Mouse (Mus musculus): ENCODE measurements around the gene Uggt1.

Gene Uggt1

DNA sequence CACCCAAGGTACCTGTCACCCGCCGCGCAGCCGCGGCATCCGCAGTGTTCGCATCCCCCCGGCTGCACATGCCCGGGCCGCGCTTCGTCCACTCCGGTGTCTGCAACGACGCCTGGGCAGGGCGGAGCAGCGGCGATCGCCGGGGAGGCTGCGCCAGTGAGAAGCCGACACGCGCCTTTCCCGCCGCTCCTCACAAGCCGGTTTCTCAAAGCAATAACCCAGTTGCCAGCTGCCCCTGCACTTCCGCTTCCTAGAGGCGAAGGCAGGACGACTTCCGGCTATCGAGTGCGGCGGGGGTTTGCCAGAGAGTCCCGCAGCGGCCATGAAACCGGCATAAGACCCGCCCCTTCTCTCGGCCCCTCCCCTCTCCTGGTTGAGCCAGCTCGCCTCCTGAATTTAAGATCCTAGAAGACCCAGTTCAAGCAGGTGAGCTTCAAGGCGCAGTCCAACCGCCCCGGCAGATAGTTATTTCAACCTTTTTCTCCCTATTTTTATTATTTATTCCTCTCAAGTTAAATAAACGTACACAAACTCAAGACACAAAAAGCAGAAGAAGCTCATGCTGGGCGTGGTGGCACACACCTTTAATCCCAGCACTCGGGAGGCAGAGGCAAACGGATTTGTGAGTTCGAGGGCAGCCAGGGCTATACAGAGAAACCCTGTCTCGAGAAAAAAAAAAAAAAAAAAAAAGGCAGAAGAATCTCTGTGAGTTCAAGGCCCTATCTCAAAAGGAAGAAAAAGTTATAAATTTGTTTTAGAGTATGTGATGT lies at the start of gene Uggt1:
Gene Uggt1, minus strand, starts transcription at position 663 of the 770 bp plus-strand sequence.
- peak; percentile 96 to 97 for DNase-seq (ENCODE audit: low spot score in 2 of 2)

DNA sequence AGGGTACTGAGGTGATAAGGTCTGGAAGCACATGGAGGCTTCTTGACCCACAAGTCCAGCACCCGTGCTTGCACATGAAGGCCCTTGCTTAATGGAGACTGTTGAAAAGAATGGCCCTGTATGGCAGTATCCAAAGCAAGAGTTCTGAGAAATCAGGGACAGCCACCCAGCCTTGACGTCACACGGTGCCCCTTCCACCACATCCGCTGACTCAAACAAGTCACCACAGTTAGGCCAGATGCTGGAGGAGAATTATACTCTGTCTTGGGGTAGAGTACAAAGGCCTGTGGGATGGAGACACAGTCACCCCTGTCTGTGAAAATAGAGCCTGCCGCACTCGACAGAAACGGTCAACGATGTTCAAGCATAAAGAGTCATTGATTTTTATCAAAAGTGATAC lies 49.0 kb upstream of the Uggt1 start:
- DNase-seq (ENCODE audit: low spot score in 2 of 2): no peak

DNA sequence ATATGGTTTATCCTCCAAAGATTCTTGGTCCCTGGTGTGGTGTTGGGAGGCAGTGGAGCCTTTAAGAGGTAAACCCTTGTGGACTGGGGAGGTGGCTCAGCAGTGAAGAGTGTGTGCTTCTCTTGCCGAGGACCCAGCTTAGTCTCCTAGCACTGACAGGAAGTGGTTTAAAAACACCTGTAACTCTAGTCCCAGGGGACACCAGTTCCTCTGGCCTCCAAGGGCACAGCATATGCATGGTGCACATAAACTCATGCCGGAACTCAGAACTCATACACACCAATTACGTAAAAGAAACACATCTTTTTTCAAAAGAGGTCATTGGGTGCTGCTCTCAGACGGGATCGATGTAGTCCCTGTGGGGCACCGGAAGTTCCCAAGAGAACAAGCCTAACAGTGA lies 37.3 kb upstream of the Uggt1 start:
- DNase-seq (ENCODE audit: low spot score in 2 of 2): no peak

DNA sequence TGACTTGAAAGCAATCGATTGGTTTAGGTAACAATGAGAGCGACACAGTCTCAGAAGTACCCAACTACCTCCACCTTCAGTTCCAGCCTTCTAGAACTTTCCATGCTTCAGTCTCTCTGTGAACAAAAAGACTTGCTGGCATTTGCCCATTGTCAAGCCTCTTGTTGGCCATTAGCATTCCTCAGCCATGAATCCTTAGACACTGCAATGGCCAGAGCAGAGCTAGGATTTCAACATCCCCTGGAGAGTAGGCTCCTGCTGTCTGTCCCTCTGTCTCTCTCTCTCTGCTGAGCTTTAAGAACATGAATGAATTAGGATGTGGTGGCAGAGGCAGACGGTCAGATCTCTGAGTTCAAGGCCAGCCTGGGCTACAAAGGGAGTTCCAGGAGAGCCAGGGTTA lies 36.4 kb upstream of the Uggt1 start:
- DNase-seq (ENCODE audit: low spot score in 2 of 2): no peak

DNA sequence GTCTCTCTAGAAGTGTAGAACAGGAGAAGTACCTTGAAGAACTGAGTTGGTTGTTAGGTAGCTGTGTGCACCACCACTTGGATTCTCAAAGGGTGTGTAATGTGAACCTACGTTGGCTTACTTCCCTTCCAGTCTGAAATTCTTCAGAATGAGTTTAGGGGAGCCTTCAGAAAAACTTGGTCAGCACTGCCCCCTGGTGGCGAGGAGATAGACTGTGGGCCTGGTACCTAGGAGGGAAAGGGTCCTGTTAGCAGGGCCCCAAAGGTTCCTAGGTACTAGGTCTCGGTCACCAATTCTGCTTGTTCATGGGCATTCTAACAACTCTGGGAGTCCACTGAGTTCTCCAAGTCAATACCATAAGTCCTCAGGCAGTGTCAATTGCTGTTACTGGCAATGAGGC lies 34.7 kb upstream of the Uggt1 start:
- peak; percentile 69 to 88 for DNase-seq (ENCODE audit: low spot score in 2 of 2)

DNA sequence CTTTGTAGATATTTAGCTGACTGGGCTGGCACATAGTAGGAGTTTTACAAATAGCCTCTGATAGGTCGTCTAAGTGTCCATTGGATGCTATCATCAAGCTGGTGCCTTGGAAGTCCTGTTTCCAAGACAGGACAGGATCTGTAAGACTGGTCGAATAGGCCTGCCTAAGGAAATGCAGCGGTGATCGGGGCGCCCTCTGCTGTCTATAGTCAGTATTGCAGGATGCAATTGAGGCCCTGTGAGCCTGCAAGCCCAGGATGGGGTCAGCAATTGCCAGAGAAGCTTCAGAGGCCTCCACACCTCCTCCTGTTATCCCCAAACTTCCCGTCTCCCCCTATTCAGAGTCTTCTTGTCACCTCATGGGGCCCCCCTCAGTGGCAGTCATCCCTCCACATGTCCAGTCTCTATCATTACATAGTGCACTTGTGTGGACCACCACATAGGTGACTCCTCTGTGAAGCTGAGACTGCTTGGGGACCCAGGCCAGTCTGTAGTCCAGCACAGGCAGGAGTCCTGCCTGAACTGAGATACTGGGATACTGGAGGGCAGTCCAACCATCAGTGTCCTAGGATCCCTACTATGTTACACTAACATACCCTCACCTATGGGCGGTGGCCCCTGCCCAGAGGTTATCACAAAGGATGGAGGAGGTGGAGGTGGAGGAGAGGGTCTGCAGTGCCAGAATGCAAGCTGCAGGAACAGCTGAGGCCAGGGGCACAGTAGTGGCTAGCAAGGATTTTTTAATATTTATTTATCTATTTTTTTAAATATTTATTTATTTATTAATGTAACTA lies 32.9 kb upstream of the Uggt1 start:
- DNase-seq (ENCODE audit: low spot score in 2 of 2): peak; percentile 58 to 74

DNA sequence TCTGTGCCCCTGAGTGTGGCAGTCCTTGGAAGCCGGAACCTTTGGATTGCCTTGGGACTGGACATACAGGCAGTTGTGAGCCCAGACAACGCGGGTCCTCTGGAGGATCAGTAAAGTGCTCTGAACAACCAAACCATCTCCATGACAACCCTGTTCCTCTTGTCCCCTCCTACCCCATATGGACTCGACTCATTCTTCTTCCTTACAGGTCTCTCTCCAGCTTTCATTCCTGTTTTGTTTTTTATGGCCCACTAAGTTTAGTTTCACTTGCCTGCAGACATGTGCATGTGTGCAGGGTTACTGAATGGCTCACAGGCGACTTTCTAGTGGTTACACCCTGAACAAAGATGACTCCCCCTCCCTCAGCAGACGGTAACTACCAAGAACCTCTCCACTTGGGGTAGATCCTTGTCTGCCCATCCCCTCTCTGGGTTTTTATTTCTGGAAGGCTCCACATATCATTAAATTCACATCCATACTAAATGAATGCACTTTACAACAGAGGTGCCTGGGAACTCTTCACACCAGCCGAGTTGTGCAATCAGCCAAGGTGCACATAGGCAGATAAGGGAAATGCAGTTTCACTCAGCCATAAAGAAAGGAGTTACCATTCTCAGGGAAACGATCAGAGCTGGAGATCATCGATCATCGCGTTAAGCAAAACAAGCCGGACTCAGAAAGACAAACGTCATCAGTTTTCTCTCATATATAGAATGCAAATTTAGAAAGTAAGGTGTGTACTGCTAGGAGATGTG lies 31.3 kb upstream of the Uggt1 start:
- DNase-seq (ENCODE audit: low spot score in 2 of 2): no peak

DNA sequence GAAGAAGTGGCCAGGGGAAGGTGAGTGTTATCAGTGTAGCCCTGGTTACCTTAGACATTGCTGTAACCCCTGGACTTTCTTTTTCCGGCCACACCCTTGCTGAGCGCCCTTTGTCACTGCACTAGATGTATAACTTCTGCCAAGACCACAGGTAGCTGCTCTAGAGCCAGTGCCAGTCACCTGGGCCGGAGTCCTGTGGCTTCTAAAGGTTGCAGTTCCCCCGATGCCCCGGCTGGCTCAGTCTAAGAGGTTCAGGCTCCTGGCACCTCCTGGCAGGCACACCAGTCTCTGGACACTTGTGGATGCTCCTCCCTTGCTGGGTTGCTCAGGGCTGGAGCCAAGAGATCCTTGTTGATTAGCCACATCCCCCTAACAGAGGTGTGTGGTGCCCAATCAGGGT lies 29.9 kb upstream of the Uggt1 start, which contains the start of gene Neurl3:
Gene Neurl3, minus strand, starts transcription at position 225 of the 400 bp plus-strand sequence.
- DNase-seq (ENCODE audit: low spot score in 2 of 2): no peak

DNA sequence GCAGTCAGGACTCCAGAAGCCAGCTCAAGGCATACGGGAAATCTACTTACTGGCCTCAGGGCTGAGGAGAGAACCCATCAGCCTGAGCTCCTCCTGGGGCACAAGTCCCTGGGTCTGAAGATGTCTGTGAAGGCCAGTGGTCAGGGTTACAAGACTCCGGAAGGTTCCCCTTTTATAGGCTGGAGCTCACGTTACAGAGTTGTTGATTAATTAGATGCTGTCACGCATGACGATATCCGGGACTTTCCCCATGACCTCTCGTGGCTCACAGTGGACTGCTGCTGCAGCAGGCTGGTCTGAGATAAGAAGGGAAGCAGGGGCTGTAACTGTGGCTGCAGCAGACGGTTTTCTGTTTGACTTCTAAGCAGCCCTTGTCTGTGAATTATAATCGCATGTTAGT lies 28.8 kb upstream of the Uggt1 start:
- no peak for DNase-seq (ENCODE audit: low spot score in 2 of 2)

DNA sequence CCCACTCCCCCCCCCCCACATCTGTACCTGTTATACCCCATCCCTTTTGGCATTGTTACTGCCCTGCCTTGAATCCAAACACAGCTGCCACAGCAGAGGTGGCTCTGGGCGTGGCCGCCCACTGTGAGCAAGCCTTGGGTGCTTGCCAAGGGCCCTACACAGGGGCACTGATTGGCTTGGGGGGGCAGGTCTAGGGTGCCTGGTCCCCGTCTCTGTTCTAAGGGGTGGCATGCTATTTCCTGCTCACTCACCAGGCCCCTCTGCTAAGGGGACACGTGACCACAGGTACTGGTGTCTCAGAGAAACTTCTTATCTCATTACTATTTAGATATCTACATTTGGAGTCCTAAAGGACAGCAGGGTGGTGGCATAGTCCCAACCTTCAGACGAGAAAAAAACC lies 28.0 kb upstream of the Uggt1 start:
- DNase-seq (ENCODE audit: low spot score in 2 of 2): no peak

DNA sequence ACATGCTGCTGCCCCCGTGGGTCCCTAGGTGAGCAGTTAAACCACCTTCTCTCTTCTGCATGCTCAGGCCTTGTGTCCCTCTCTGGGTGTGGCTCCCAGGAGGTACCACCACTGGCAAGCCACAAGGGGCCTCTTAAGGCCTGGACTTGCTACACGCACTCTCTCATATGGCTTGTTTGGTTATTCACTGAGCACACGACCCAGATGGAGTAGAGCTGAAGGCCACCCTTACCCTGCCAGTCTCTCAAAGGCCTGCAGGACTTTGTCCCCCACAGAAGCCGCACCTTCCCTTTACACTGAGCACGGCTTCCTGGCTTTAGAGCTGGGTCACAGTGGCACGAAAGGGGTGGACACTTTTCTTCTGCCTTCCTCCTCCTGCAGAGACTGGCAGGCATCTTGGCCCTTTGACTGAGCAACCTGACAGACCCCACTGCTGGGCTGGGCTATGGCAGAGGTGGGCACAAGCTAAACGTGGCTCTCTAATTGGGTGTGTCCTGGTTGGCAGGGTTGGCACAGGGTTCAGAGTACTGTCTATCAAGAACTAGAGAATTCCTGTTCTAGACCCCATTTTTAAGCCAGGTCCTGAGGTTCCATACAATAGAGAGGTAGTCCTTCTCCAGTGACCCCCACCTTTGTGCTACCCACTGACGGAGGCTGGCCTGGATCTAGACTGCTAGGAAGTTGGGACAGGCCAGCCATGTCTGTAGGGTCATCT lies 27.2 kb upstream of the Uggt1 start:
- DNase-seq (ENCODE audit: low spot score in 2 of 2): no peak

DNA sequence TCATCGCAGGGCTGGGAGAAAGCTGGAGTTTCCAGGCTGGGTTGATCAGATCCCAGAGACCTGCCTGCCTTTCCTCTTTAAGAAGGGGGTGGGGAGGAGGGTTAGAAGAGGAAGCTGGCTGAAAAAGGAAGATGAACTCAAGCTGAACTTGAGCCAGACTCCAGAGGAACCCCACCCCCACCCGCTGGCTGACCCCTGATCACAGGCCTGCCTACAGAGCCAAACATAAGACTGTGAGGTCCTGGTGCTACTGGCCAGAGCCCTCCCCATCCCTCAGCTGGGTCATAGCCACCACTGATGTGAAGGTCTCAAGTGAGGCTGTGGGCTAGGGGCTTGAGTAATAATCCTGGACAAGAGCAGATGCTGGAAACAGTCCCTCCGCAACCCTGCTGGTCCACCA lies 26.1 kb upstream of the Uggt1 start:
- DNase-seq (ENCODE audit: low spot score in 2 of 2): no peak

DNA sequence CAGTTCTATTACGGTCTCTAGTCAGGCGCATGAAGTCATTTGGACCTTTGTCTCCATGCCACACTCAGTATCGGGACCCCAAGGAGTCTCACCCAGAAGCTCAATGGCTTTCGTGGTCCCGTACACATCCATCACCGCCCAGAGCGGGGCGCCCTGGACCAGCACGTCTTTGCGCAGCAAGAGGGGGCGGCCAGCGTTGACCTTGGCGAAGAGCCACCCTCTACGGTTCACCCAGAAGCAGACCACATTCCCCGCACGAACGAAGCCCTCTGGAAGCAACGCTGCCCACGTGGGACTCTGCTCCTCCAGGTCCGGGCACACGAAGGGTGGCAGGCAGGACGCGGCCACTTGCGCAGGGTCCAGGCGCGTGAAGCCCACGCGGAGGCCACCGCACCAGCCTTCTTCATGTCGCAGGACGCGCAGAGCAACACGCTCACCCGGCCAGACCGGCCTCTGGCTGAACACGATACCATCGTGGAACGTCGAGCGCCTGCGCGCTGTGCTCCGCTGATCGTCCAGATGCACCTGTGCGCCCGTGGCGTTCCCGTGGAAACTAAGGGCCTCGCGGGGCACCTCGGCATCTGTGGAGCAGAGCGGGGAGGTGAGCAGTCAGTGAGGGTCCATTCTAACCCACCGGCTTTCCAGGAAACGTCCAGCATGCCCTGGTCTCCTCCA lies 24.7 kb upstream of the Uggt1 start:
- DNase-seq (ENCODE audit: low spot score in 2 of 2): no peak

DNA sequence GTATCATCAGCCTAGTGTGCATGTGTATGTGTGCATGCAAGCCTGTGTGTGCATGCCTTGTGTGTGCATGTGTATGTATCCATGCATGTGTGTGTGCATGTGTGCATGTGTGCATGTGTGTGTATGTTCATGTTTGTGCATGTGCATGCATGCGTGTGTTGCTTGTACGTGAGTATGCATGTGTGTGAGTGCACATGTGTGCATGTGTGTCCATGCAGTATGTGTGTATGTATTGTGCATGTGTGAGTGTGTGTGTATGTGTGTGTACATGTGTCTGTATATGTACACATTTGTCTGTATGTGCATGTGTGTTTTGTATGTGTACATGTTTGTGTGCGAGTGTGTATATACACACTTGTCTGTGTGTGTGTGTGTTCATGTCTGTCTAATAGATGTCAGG lies 23.1 kb upstream of the Uggt1 start:
- DNase-seq (ENCODE audit: low spot score in 2 of 2): no peak

DNA sequence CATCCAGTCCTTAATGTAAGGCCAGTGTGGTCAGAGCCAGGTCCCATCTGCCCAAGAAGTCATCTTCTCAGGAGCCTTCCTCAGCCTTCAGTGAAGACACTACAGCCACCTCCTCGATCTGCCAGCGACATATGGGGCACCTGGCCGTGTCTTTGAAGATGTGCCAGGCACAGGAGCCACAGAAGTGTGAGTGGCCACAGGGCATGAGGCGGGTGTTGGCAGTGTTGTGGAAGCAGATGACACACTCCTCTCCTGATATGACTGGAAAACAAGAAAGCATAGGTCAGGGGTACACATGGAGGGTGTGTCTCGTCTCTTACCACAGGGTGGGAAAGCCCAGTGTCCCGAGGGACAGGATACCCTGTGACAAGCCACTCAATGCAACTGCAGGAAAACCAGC lies 21.8 kb upstream of the Uggt1 start:
- no peak for DNase-seq (ENCODE audit: low spot score in 2 of 2)

DNA sequence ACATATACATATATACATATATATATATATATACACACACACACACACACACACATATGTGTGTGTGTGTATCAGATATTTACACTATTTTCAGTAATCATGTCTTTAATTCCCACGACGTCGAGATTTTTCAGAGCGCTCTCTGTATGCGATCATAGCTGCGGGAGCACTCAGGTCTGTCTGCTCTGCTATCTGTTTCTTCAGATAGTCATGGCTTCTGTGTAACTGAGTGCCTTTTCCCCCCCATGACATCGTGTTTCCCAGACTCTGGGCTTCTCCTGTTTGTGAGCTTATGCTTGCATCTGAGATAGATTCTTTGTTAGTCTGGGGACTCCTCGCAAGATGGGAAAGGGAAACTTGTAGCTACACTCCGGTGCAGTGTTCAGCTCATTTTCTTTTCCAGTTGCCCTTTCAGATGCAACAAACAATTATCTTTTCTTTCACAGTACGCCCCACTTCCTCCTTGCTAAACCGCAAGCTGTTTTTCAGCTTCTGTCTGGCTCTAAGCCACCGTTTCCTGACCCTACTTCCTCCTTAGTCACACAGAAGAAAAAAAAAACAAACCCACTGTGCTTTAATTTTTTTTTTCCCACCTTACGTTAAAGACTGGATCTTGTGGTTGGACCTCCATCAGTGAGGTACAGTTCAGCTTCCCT lies 19.4 kb upstream of the Uggt1 start:
- peak in 1 of 2 experiments; percentile 54 for DNase-seq (ENCODE audit: low spot score in 2 of 2)

DNA sequence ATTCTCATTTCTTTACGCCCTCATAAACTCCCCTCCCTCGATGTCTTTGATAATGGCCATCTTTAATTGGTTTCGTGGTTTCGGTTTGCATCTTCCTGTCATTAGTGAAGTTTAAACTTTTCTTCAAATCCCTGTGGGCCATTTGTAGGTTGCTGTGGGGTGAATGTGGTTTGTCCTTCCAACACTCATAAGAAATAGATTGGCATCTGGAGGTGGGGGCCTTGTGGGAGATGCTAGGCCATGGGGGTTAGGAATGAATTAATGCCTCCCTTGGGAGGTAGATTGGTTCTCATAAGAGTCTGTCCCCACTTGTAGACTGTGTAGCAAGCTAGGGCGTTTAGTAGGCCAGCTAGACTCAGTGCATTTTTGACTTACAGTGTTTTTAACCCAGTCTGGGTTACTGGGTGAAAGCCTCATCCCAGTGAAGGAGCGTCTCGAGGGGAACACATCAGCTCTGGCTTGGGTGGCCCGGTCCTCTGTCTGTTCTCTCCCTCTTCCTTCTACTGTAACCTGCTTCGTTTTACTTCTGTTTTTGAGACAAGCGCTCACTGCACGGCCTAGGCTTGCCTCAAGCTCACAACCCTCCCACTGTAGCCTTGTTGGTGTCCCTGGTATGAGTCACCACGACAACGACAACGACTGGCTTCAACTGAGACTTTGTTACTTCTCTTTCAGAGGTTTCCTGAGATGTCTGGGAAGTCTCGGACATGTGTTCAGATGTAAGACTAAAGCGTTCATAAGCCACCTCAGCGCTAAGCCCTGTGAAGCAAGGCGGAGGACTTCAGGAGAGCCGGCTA lies 17.4 kb upstream of the Uggt1 start:
- DNase-seq (ENCODE audit: low spot score in 2 of 2): peak in 1 of 2 experiments; percentile 36

DNA sequence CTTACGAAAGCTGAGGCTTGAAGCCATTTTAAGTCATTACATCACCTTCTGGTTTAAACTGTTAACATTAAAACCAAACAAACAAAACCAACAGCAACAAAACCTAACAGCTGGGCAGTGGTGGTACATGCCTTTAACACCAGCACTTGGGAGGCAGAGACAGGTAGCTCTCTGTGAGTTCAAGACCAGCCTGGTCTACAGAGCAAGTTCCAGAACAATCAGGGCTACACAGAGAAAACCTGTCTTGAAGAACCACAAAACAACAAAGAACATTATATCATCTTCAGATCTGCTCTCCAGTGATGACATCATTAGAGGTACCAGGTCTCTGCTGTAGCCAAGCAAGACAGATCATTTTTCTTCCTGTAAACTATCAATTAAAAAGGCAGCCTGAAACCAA lies 15.9 kb upstream of the Uggt1 start:
- DNase-seq (ENCODE audit: low spot score in 2 of 2): no peak

DNA sequence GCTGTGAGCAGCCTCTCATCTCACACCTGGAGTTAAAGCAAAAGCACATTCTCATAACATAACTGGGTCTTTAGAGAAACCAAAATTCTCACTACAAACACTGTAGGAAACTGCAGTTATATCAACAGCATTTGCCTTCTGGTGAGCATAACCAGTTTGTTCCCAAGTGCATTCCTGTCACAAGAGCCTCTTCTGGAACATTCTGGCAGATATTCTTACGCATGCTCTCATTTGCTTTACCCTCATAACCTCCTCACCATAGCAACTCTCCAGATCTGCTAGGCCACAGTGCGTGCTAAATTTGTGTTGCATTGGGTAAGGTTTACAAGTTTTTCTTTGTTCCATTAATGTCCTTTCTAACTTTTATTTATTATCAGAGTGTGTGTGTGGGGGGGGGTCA lies 14.8 kb upstream of the Uggt1 start:
- DNase-seq (ENCODE audit: low spot score in 2 of 2): no peak

DNA sequence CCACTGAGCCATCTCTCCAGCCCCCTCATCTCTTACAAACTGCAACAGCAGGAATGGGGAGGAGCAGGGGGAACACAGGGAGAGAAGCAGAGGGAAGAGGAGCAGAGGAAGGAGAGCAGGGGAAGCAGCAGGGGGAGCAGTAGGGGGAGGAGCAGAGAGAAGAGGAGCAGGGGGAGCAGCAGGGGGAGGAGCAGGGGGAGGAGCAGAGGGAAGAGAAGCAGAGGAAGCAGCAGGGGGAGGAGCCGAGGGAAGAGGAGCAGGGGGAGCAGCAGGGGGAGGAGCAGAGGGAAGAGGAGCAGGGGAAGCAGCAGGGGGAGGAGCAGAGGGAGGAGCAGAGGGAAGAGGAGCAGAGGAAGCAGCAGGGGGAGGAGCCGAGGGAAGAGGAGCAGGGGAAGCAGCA lies 14.1 kb upstream of the Uggt1 start:
- no peak for DNase-seq (ENCODE audit: low spot score in 2 of 2)

Data from right cerebral cortex, postnatal 10 days (tissue).